Mouse (Mus musculus): ENCODE data around the gene Arntl.

DNA sequence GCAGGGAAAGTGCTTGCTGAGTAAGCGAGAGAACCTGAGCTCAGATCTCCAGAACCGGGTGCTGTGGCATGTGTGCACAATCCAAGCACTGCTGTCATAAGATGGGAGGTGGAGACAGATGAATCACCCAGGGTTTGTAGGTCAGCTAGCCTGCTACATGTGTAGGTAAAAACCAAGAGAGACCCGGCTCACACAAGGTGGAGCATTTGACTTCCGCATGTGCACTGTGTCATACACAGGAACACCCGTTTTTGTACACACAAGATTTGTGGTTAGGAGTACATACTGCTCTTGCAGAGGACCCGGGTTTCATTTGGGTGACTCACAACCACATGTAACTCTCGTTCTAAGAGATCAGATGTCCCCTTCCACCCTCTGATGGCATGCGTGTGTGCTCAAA lies 23.5 kb upstream of the Arntl start:
- TF ChIP-seq CTCF (IDR thresholded peaks at IDR 0.05; ENCODE audit: control insufficient read depth, insufficient read depth, low read length) (no peak), POLR2A (IDR thresholded peaks at IDR 0.05; ENCODE audit: borderline replicate concordance, control insufficient read depth, low read depth, low read length) (no peak)

All from bone marrow, adult 2 months (tissue).